Mouse (Mus musculus): ENCODE measurements at regions not wholly inside any gene's neighbourhood (a gene's known extent, or its start where the extent isn't known, plus 50 kb on each side); places are given as distances from the start of the nearest gene placed in this dataset.

DNA sequence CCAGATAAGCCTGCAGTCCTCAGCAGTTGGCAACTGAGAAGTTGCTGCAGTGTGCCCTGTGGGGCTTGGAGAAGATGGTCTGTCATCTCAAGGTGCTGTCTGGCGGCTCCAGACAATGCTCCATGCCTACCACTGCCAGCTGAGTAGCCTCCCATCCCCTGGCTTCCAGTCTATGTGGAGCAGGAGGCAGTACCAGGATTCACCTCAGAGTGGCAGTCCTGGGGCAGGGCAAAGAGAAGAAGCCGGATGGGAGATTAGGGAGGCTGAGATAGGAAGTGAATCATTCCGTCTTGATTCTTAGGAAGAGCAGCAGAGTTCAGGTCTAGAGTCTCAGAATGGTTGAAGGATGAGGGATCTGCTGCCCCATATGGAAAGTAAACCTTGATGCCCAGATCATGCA is 198.1 kb upstream of the H2al1a start:
- DNase-seq (ENCODE audit: low spot score) (no peak), ATAC-seq (replicated peaks; ENCODE audit: low FRiP score, low TSS enrichment, low read depth) (no peak)
- H3K4me2 ChIP-seq (ENCODE audit: low read length): no peak overlapping the region
- no peak overlapping the region for H3K4me3 ChIP-seq (ENCODE audit: low read depth, low read length)
- H3K27me3 ChIP-seq (replicated peaks; ENCODE audit: control insufficient read depth, insufficient read depth, low read length): 0 out of 2 replicates have a peak, but pooled peaks cover 4% of the 10 kb centered on the region
- no peak overlapping the region for H3K27ac ChIP-seq (ENCODE audit: low read depth)
- no peak overlapping the region for H3K9ac ChIP-seq (ENCODE audit: low read length)
- WGBS: 54% methylated on average over 3 of the region's 3 CpGs
- H3K4me1 ChIP-seq (replicated peaks; ENCODE audit: control insufficient read depth, insufficient read depth, low read length): no peaks in the 10 kb centered on the region
- no peaks in the 10 kb centered on the region for H3K36me3 ChIP-seq (ENCODE audit: control insufficient read depth, insufficient read depth, low read length)
- H3K9me3 ChIP-seq (ENCODE audit: control insufficient read depth, low read length): no peaks in the 10 kb centered on the region

- H3K4me2 ChIP-seq (ENCODE audit: low read length): no peak overlapping the region
- H3K27me3 ChIP-seq (replicated peaks; ENCODE audit: control insufficient read depth, insufficient read depth, low read length): no peaks in the 10 kb centered on the region; the same call in 1 of the 2 replicates
- no peak overlapping the region for H3K4me3 ChIP-seq (ENCODE audit: low read depth, low read length)
- no peak overlapping the region for H3K9ac ChIP-seq (ENCODE audit: low read length)
- H3K9me3 ChIP-seq (ENCODE audit: control insufficient read depth, low read length): no peaks in the 10 kb centered on the region
- WGBS: 98% methylated on average over 2 of the region's 2 CpGs
- no peaks in the 10 kb centered on the region for H3K4me1 ChIP-seq (replicated peaks; ENCODE audit: control insufficient read depth, insufficient read depth, low read length)
- H3K36me3 ChIP-seq (ENCODE audit: control insufficient read depth, insufficient read depth, low read length): no peaks in the 10 kb centered on the region
- DNase-seq (ENCODE audit: low spot score) (no peak), ATAC-seq (replicated peaks; ENCODE audit: low FRiP score, low TSS enrichment, low read depth) (no peak)
- no peak overlapping the region for H3K27ac ChIP-seq (ENCODE audit: low read depth)
Observed at GRCm38 (mm10) chrX:11131253-11131652, 167.8 kb upstream of the H2al1a start.

- Histone ChIP-seq H3K27me3 (replicated peaks; ENCODE audit: control insufficient read depth, insufficient read depth, low read length) (no peaks in the 10 kb centered on the region), H3K9me3 (ENCODE audit: control insufficient read depth, low read length) (no peaks in the 10 kb centered on the region), H3K4me1 (replicated peaks; ENCODE audit: control insufficient read depth, insufficient read depth, low read length) (0 out of 2 replicates have a peak, but pooled peaks cover 5% of the 10 kb centered on the region), H3K27ac (ENCODE audit: low read depth) (no peak overlapping the region), H3K4me3 (ENCODE audit: low read depth, low read length) (no peak overlapping the region), H3K36me3 (ENCODE audit: control insufficient read depth, insufficient read depth, low read length) (no peaks in the 10 kb centered on the region), H3K4me2 (ENCODE audit: low read length) (no peak overlapping the region), H3K9ac (ENCODE audit: low read length) (no peak overlapping the region)
- 40% methylated on average over 8 of the region's 8 CpGs for WGBS
- DNase-seq (ENCODE audit: low spot score) (peak; percentile 52), ATAC-seq (replicated peaks; ENCODE audit: low FRiP score, low TSS enrichment, low read depth) (no peak)
Observed at GRCm38 (mm10) chrX:11139971-11140421, 159.1 kb upstream of the H2al1a start.

- Histone ChIP-seq H3K27ac (ENCODE audit: low read depth) (no peak overlapping the region), H3K9me3 (ENCODE audit: control insufficient read depth, low read length) (no peaks in the 10 kb centered on the region), H3K9ac (ENCODE audit: low read length) (no peak overlapping the region), H3K27me3 (replicated peaks; ENCODE audit: control insufficient read depth, insufficient read depth, low read length) (no peaks in the 10 kb centered on the region), H3K4me1 (replicated peaks; ENCODE audit: control insufficient read depth, insufficient read depth, low read length) (0 out of 2 replicates have a peak, but pooled peaks cover 5% of the 10 kb centered on the region), H3K4me3 (ENCODE audit: low read depth, low read length) (no peak overlapping the region), H3K36me3 (ENCODE audit: control insufficient read depth, insufficient read depth, low read length) (no peaks in the 10 kb centered on the region), H3K4me2 (ENCODE audit: low read length) (no peak overlapping the region)
- 85% methylated on average over 1 of the region's 1 CpGs for WGBS
- ATAC-seq (replicated peaks; ENCODE audit: low FRiP score, low TSS enrichment, low read depth) (no peak), DNase-seq (ENCODE audit: low spot score) (no peak)
Observed at GRCm38 (mm10) chrX:11141294-11141693, 157.8 kb upstream of the H2al1a start.

DNA sequence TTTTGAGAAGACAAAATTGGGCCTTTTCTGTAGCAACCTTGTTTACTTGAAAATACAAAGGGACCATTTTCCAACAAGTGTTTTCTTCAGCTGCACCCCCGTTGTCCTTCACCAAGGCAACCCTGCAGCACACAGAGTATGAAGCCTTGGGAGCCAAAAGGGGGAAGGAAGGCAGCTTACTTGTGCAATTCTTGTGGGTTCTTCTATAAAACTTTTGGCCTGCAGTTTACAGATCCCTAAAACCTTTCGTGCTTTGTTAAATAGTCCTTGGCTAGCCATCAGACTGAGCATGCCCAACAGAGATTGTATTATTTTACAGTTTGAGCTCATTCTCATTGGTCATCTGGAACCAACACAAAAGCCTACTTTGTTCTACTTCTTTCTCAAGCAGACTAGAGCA is 140.6 kb upstream of the H2al1a start:
- ATAC-seq (replicated peaks; ENCODE audit: low FRiP score, low TSS enrichment, low read depth) (no peak), DNase-seq (ENCODE audit: low spot score) (no peak)
- no peak overlapping the region for H3K9ac ChIP-seq (ENCODE audit: low read length)
- no peak overlapping the region for H3K27ac ChIP-seq (ENCODE audit: low read depth)
- no peaks in the 10 kb centered on the region for H3K4me1 ChIP-seq (replicated peaks; ENCODE audit: control insufficient read depth, insufficient read depth, low read length)
- no peaks in the 10 kb centered on the region for H3K36me3 ChIP-seq (ENCODE audit: control insufficient read depth, insufficient read depth, low read length)
- no peak overlapping the region for H3K4me2 ChIP-seq (ENCODE audit: low read length)
- WGBS: 68% methylated on average over 2 of the region's 2 CpGs
- H3K27me3 ChIP-seq (replicated peaks; ENCODE audit: control insufficient read depth, insufficient read depth, low read length): 0 out of 2 replicates have a peak, but pooled peaks cover 2% of the 10 kb centered on the region
- no peaks in the 10 kb centered on the region for H3K9me3 ChIP-seq (ENCODE audit: control insufficient read depth, low read length)
- no peak overlapping the region for H3K4me3 ChIP-seq (ENCODE audit: low read depth, low read length)

DNA sequence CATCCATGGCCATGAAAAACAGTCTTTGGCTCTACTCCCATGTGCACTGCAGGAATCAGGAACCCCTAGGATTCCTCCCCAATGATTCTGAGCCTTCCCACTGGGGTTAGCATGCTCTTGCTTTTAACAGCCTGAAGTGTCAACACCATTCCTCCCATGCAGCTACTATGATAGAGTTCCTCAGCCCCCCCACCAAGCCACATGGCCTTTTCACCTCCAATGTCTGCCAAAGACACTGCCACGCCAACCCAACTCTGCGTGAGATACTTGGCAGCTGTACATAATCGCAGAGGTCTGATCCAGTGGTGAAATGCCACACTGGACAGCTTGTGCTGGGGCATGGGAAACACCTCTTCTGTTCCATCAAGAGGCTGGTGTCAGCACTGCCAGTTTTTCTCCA is 128.6 kb upstream of the H2al1a start:
- H3K27me3 ChIP-seq (replicated peaks; ENCODE audit: control insufficient read depth, insufficient read depth, low read length): no peaks in the 10 kb centered on the region
- 89% methylated on average over 3 of the region's 3 CpGs for WGBS
- ATAC-seq (replicated peaks; ENCODE audit: low FRiP score, low TSS enrichment, low read depth) (no peak), DNase-seq (ENCODE audit: low spot score) (no peak)
- H3K4me2 ChIP-seq (ENCODE audit: low read length): no peak overlapping the region
- H3K9me3 ChIP-seq (ENCODE audit: control insufficient read depth, low read length): no peaks in the 10 kb centered on the region
- H3K9ac ChIP-seq (ENCODE audit: low read length): no peak overlapping the region
- no peaks in the 10 kb centered on the region for H3K36me3 ChIP-seq (ENCODE audit: control insufficient read depth, insufficient read depth, low read length)
- no peak overlapping the region for H3K4me3 ChIP-seq (ENCODE audit: low read depth, low read length)
- no peak overlapping the region for H3K27ac ChIP-seq (ENCODE audit: low read depth)
- H3K4me1 ChIP-seq (replicated peaks; ENCODE audit: control insufficient read depth, insufficient read depth, low read length): no peaks in the 10 kb centered on the region

DNA sequence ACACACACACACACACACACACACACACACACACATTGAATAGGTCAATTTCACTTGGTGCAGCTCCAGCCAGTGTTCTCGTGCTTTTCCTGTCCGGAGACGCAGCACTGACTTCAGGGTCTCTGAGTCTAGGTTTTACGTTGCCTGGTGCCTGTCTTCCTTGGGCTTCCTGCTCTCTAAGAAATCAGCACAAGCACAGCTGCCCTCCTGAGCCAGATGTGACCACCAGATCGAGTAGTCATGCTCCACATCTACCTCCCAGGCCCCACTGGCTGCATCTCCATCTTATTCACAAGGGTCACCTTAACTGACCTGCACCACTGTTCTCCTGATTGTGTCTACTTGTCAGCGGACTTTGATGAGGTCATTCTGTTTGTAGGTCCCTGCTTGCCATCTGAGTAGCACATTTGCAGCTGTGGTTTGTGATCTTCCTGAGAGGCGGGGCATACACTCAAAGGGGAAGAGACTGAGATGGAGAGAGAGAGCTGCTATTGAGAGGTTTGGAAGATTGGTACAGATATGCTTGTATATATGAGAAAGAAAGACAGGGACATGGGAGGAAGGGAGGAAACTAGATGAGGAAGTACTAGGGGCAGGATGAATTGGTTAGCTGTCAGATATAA is 118.8 kb upstream of the H2al1a start:
- no peak for ATAC-seq (replicated peaks; ENCODE audit: low FRiP score, low TSS enrichment, low read depth)
- WGBS: 54% methylated on average over 7 of the region's 7 CpGs

GRCm38 (mm10) chrX:11181855-11182254 is 117.2 kb upstream of the H2al1a start:
- Histone ChIP-seq H3K4me3 (ENCODE audit: low read depth, low read length) (no peak overlapping the region), H3K4me1 (replicated peaks; ENCODE audit: control insufficient read depth, insufficient read depth, low read length) (no peaks in the 10 kb centered on the region), H3K36me3 (ENCODE audit: control insufficient read depth, insufficient read depth, low read length) (no peaks in the 10 kb centered on the region), H3K4me2 (ENCODE audit: low read length) (no peak overlapping the region), H3K27ac (ENCODE audit: low read depth) (no peak overlapping the region), H3K9ac (ENCODE audit: low read length) (no peak overlapping the region), H3K9me3 (ENCODE audit: control insufficient read depth, low read length) (no peaks in the 10 kb centered on the region), H3K27me3 (replicated peaks; ENCODE audit: control insufficient read depth, insufficient read depth, low read length) (0 out of 2 replicates have a peak, but pooled peaks cover 5% of the 10 kb centered on the region)
- DNase-seq (ENCODE audit: low spot score): no peak
- WGBS: 83% methylated on average over 12 of the region's 12 CpGs
- ATAC-seq (replicated peaks; ENCODE audit: low FRiP score, low TSS enrichment, low read depth): no peak

More for the DNA sequence above, 118.8 kb upstream of the H2al1a start:
- Histone ChIP-seq H3K4me1 (replicated peaks; ENCODE audit: control insufficient read depth, insufficient read depth, low read length) (no peaks in the 10 kb centered on the region), H3K4me2 (ENCODE audit: low read length) (no peak overlapping the region), H3K9ac (ENCODE audit: low read length) (no peak overlapping the region), H3K4me3 (ENCODE audit: low read depth, low read length) (no peak overlapping the region), H3K27ac (ENCODE audit: low read depth) (no peak overlapping the region), H3K27me3 (replicated peaks; ENCODE audit: control insufficient read depth, insufficient read depth, low read length) (0 out of 2 replicates have a peak, but pooled peaks cover 5% of the 10 kb centered on the region), H3K9me3 (ENCODE audit: control insufficient read depth, low read length) (no peaks in the 10 kb centered on the region), H3K36me3 (ENCODE audit: control insufficient read depth, insufficient read depth, low read length) (no peaks in the 10 kb centered on the region)
- DNase-seq (ENCODE audit: low spot score): no peak

DNA sequence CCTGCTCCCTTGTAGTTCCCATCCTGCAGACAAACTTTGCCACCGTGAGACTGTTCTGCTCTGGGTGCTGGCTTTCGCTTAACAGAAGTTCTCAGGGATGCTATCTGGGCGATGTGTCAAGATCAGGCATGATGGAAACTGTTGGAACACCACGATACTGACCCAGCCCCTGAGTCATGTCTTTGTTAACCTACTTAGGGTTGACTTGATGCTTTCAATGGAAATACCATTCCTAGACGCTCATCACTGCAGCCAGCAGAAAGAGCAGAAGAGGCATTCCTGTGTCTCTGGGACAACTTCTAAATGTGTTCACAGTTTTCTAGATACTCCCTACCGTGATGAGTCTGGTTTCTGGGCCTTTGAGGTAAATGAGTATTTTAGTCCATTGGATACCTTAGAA is 108.2 kb upstream of the H2al1a start:
- H3K4me2 ChIP-seq (ENCODE audit: low read length): no peak overlapping the region
- H3K4me3 ChIP-seq (ENCODE audit: low read depth, low read length): no peak overlapping the region
- no peak overlapping the region for H3K9ac ChIP-seq (ENCODE audit: low read length)
- no peak overlapping the region for H3K27ac ChIP-seq (ENCODE audit: low read depth)
- ATAC-seq (replicated peaks; ENCODE audit: low FRiP score, low TSS enrichment, low read depth): no peak
- no peak for DNase-seq (ENCODE audit: low spot score)
- H3K9me3 ChIP-seq (ENCODE audit: control insufficient read depth, low read length): no peaks in the 10 kb centered on the region
- no peaks in the 10 kb centered on the region for H3K27me3 ChIP-seq (replicated peaks; ENCODE audit: control insufficient read depth, insufficient read depth, low read length)
- no peaks in the 10 kb centered on the region for H3K36me3 ChIP-seq (ENCODE audit: control insufficient read depth, insufficient read depth, low read length)
- 93% methylated on average over 6 of the region's 6 CpGs for WGBS
- H3K4me1 ChIP-seq (replicated peaks; ENCODE audit: control insufficient read depth, insufficient read depth, low read length): no peaks in the 10 kb centered on the region

Measured in intestine, embryonic 14.5 days (tissue).